Mouse (Mus musculus): ENCODE measurements around the gene Pqlc2.

DNA sequence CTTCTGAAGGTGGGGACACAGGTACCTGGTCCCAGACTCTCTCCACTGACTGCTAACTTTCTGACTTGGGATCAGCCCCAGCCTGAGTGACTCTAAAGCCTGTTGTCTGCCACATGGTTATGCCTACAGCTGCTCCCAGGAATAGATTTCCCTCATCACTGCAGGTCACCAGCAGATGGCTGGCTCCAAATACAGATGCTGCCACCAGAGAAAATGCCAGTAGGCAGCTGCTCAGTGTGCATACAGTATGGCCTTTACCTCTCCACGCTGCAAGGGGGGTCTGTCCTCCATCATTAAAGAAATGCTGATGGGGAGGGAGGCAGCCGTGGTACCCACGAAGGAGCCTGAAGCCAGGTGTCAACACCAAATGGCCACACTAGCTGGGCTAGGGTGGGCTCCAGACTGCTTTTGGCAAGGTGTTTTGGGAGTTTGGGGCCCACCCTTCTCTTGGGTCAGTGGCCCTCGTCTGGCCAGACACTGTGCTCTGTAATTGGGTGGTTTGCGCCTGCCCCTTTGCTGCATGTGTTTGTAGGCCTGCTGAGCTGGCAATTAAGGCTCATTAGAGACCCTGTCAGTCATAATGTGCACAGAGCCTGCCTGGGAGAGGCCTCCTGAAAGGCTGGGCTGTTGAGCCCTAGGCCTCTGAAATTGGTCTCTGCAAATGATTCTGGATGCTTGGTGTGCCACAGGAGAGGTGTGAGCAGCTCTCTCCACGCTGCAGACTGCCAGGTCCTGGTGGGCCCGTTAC, 64.2 kb downstream of the Pqlc2 start:
- TF ChIP-seq POLR2A (IDR thresholded peaks at IDR 0.05; ENCODE audit: insufficient read length, low read depth) (no peak), TCF3 (IDR thresholded peaks at IDR 0.05; ENCODE audit: insufficient read length, low read depth) (no peak), MAX (IDR thresholded peaks at IDR 0.05; ENCODE audit: low read depth) (no peak), TCF12 (IDR thresholded peaks at IDR 0.05; ENCODE audit: insufficient read depth, poor library complexity, severe bottlenecking) (no peak), SRF (IDR thresholded peaks at IDR 0.05; ENCODE audit: control insufficient read depth, insufficient read length, low read depth) (no peak), USF1 (IDR thresholded peaks at IDR 0.05; ENCODE audit: low read depth) (no peak)

Measured in myocyte (in vitro differentiated cells).